Mouse (Mus musculus): ENCODE measurements around the gene Gm37240.
"Not testable (repeated sequence)": the region's sequence is repeated elsewhere in the genome, so short reads cannot be mapped to it uniquely, and the experiment has no call there.

Gm37240 gene

DNA sequence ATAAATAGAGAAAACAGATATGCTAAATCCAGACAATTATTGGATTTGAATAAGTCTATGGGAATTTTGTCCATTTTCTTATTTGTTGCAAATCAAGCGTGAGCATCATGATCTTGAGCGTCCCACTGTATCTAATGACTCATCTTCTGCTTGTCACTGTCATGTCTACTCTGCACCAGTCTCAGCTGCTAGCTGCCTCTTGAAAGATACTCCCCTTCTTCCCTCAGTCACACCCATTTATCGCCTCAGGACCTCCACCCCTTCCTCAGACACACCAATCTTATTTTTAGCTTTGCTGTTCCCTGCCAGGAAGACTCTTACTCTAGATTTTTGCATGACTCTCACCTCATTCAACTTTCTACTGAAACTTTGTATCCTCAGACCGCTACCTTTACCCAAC lies 1323.9 kb downstream of the Gm37240 start:
- H3K27me3 ChIP-seq (ENCODE audit: control insufficient read depth, insufficient read depth, low read length, poor library complexity, severe bottlenecking), result no peaks in the 10 kb centered on the region
- no peaks in the 10 kb centered on the region for H3K36me3 ChIP-seq (ENCODE audit: control insufficient read depth, insufficient read depth, low read length, poor library complexity, severe bottlenecking)
- DNase-seq (ENCODE audit: low read depth, low spot score), result no peak

DNA sequence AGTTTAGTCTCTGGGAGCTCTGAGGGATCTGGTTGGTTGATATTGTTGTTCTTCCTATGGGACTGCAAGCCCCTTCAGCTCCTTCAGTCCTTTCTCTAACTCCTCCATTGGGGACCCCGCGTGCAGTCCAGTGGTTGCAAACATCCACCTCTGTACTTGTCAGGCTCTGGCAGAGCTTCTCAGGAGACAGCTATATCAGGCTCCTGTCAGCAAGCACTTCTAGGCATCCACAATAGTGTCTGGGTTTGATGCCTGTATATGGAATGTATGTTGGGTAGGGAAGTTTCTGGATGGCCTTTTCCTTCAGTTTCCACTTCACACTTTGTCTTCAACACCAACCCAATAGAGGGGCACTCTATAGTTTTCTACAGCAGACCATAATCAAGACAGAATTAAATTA lies 1324.4 kb downstream of the Gm37240 start:
- DNase-seq (ENCODE audit: low read depth, low spot score); H3K27me3 ChIP-seq (ENCODE audit: control insufficient read depth, insufficient read depth, low read length, poor library complexity, severe bottlenecking); H3K36me3 ChIP-seq (ENCODE audit: control insufficient read depth, insufficient read depth, low read length, poor library complexity, severe bottlenecking): not testable (repeated sequence)

DNA sequence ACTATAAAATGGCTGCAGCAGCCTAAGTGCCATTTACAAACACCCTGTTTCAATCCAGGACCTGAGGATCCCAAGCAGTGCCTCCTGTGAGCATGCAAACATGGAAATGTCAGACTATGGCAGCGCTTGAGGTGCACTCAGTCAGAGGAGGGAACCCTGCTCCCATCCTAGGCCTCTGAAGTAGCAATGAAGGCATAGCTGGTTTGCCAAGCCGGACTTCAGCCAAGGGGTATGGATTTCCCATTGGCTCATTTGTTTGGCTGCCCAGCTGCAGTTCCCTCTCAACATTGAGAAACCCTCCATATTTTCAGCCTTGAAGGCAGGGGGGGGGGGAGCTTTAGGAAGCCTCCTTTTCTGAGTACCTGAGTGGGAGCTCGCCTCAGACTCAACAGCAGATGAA lies 1329.0 kb downstream of the Gm37240 start:
- Histone ChIP-seq H3K36me3 (ENCODE audit: control insufficient read depth, insufficient read depth, low read length, poor library complexity, severe bottlenecking) (no peaks in the 10 kb centered on the region), H3K27me3 (ENCODE audit: control insufficient read depth, insufficient read depth, low read length, poor library complexity, severe bottlenecking) (no peaks in the 10 kb centered on the region)
- DNase-seq (ENCODE audit: low read depth, low spot score), result no peak

DNA sequence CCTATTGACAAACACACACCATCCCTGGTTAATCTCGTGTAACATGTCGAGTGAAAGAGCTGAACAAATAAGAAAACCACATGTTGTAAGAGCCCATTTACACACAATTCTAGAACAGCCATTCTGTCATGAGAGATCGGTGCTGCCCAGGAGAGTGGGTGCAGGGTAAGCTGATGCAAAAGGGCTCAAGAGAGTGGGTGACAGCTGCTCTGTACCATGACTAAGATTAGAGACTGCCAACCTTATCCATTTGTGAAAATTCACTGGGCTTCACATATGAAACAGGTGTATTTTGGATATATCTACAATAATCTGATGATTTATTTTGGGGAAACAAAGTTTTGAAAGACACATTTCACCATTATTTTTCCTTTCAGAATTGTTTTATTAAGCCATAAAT lies 1331.5 kb downstream of the Gm37240 start:
- DNase-seq (ENCODE audit: low read depth, low spot score), result no peak

GRCm38 (mm10) chr3:84547177-84547576 lies 1340.1 kb downstream of the Gm37240 start:
- H3K27me3 ChIP-seq (ENCODE audit: control insufficient read depth, insufficient read depth, low read length, poor library complexity, severe bottlenecking), result no peaks in the 10 kb centered on the region
- no peaks in the 10 kb centered on the region for H3K36me3 ChIP-seq (ENCODE audit: control insufficient read depth, insufficient read depth, low read length, poor library complexity, severe bottlenecking)
- DNase-seq (ENCODE audit: low read depth, low spot score), result peak; percentile 58

More for the DNA sequence above, 1331.5 kb downstream of the Gm37240 start:
- H3K27me3 ChIP-seq (ENCODE audit: control insufficient read depth, insufficient read depth, low read length, poor library complexity, severe bottlenecking), result no peaks in the 10 kb centered on the region
- no peaks in the 10 kb centered on the region for H3K36me3 ChIP-seq (ENCODE audit: control insufficient read depth, insufficient read depth, low read length, poor library complexity, severe bottlenecking)

- H3K36me3 ChIP-seq (ENCODE audit: control insufficient read depth, insufficient read depth, low read length, poor library complexity, severe bottlenecking); H3K27me3 ChIP-seq (ENCODE audit: control insufficient read depth, insufficient read depth, low read length, poor library complexity, severe bottlenecking): not testable (repeated sequence)
- DNase-seq (ENCODE audit: low read depth, low spot score), result peak; percentile 78
These were observed 1344.9 kb downstream of the Gm37240 start for GRCm38 (mm10) chr3:84542450-84542849.

GRCm38 (mm10) chr3:84541881-84542280 lies 1345.4 kb downstream of the Gm37240 start:
- no peak for DNase-seq (ENCODE audit: low read depth, low spot score)

GRCm38 (mm10) chr3:84540640-84541039 lies 1346.7 kb downstream of the Gm37240 start:
- Histone ChIP-seq H3K27me3 (ENCODE audit: control insufficient read depth, insufficient read depth, low read length, poor library complexity, severe bottlenecking) (no peaks in the 10 kb centered on the region), H3K36me3 (ENCODE audit: control insufficient read depth, insufficient read depth, low read length, poor library complexity, severe bottlenecking) (no peaks in the 10 kb centered on the region)
- DNase-seq (ENCODE audit: low read depth, low spot score), result no peak

More at GRCm38 (mm10) chr3:84541881-84542280, 1345.4 kb downstream of the Gm37240 start:
- no peaks in the 10 kb centered on the region for H3K27me3 ChIP-seq (ENCODE audit: control insufficient read depth, insufficient read depth, low read length, poor library complexity, severe bottlenecking)
- no peaks in the 10 kb centered on the region for H3K36me3 ChIP-seq (ENCODE audit: control insufficient read depth, insufficient read depth, low read length, poor library complexity, severe bottlenecking)

- H3K36me3 ChIP-seq (ENCODE audit: control insufficient read depth, insufficient read depth, low read length, poor library complexity, severe bottlenecking), result peaks cover 3% of the 10 kb centered on the region; the same call in 1 of the 2 replicates
- no peaks in the 10 kb centered on the region for H3K27me3 ChIP-seq (ENCODE audit: control insufficient read depth, insufficient read depth, low read length, poor library complexity, severe bottlenecking)
- no peak for DNase-seq (ENCODE audit: low read depth, low spot score)
These were observed 1350.3 kb downstream of the Gm37240 start for GRCm38 (mm10) chr3:84536987-84537386.

- no peak for DNase-seq (ENCODE audit: low read depth, low spot score)
- H3K27me3 ChIP-seq (ENCODE audit: control insufficient read depth, insufficient read depth, low read length, poor library complexity, severe bottlenecking), result no peaks in the 10 kb centered on the region
- peaks cover 3% of the 10 kb centered on the region; the same call in 1 of the 2 replicates for H3K36me3 ChIP-seq (ENCODE audit: control insufficient read depth, insufficient read depth, low read length, poor library complexity, severe bottlenecking)
These were observed 1354.1 kb downstream of the Gm37240 start for GRCm38 (mm10) chr3:84533227-84533626.

GRCm38 (mm10) chr3:84529021-84529420 lies 1358.3 kb downstream of the Gm37240 start:
- no peak for DNase-seq (ENCODE audit: low read depth, low spot score)
- H3K27me3 ChIP-seq (ENCODE audit: control insufficient read depth, insufficient read depth, low read length, poor library complexity, severe bottlenecking), result no peaks in the 10 kb centered on the region

GRCm38 (mm10) chr3:84524952-84525351 lies 1362.4 kb downstream of the Gm37240 start:
- Histone ChIP-seq H3K27me3 (ENCODE audit: control insufficient read depth, insufficient read depth, low read length, poor library complexity, severe bottlenecking) (no peaks in the 10 kb centered on the region), H3K36me3 (ENCODE audit: control insufficient read depth, insufficient read depth, low read length, poor library complexity, severe bottlenecking) (peaks cover 2% of the 10 kb centered on the region; the same call in 1 of the 2 replicates)
- DNase-seq (ENCODE audit: low read depth, low spot score), result no peak

More at GRCm38 (mm10) chr3:84529021-84529420, 1358.3 kb downstream of the Gm37240 start:
- H3K36me3 ChIP-seq (ENCODE audit: control insufficient read depth, insufficient read depth, low read length, poor library complexity, severe bottlenecking), result peaks cover 3% of the 10 kb centered on the region; the same call in 1 of the 2 replicates

DNA sequence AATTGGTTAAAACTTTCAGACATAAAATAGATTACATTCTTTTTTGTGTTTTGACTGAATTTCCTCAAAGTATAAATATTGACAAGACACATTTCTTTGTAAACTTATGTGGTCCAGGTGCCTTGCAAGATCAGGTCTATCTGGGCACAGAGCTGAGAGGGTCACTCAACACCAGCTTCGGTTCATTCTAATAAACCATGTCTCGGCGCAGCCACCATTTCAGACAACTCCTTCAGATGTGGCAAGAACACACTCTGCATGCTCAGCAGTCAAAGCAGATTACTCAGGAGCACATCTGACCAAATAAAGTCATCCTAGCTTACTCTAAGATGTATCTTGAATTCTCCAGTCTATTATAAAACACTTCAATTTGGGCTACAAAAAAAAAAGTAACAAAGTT lies 1371.2 kb downstream of the Gm37240 start:
- Histone ChIP-seq H3K36me3 (ENCODE audit: control insufficient read depth, insufficient read depth, low read length, poor library complexity, severe bottlenecking) (peaks cover 7% of the 10 kb centered on the region; the same call in 1 of the 2 replicates), H3K27me3 (ENCODE audit: control insufficient read depth, insufficient read depth, low read length, poor library complexity, severe bottlenecking) (no peaks in the 10 kb centered on the region)
- DNase-seq (ENCODE audit: low read depth, low spot score), result no peak

- Histone ChIP-seq H3K27me3 (ENCODE audit: control insufficient read depth, insufficient read depth, low read length, poor library complexity, severe bottlenecking) (no peaks in the 10 kb centered on the region), H3K36me3 (ENCODE audit: control insufficient read depth, insufficient read depth, low read length, poor library complexity, severe bottlenecking) (0 out of 2 replicates have a peak, but pooled peaks cover 3% of the 10 kb centered on the region)
- DNase-seq (ENCODE audit: low read depth, low spot score), result no peak
These were observed 1374.4 kb downstream of the Gm37240 start for GRCm38 (mm10) chr3:84512774-84513515.

- no peak for DNase-seq (ENCODE audit: low read depth, low spot score)
- Histone ChIP-seq H3K27me3 (ENCODE audit: control insufficient read depth, insufficient read depth, low read length, poor library complexity, severe bottlenecking) (no peaks in the 10 kb centered on the region), H3K36me3 (ENCODE audit: control insufficient read depth, insufficient read depth, low read length, poor library complexity, severe bottlenecking) (0 out of 2 replicates have a peak, but pooled peaks cover 3% of the 10 kb centered on the region)
These were observed 1382.1 kb downstream of the Gm37240 start for GRCm38 (mm10) chr3:84505193-84505592.
